Mouse (Mus musculus): ENCODE measurements around the gene Lrrc73.
A peak's percentile ranks its signal among the peaks of the same experiment; 100 is the strongest.

The Lrrc73 gene

GRCm38 (mm10) chr17:46287678-46288095 is 34.4 kb downstream of the Lrrc73 start:
- no peak for DNase-seq (ENCODE audit: low spot score in 2 of 2)

DNA sequence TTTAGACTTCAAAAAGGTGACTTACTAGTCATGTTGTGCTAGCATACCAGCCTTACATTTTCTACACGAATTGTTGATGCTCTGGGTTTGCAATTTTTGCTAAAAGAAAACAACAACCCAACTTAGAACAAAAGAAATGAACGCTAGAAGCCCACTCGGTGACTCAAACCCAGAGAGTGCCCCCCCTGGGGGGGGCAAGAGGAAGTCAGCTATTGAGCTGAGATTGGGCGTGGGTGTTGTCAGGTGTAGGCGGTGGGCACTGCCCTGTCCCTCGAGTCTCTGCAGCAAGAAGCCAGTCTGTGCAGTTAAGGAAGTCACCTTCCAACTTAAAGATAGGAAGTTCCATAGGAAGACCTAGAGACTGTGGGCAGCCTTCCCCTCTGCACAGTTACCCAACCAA is 43.3 kb downstream of the Lrrc73 start:
- no peak for DNase-seq (ENCODE audit: low spot score in 2 of 2)

DNA sequence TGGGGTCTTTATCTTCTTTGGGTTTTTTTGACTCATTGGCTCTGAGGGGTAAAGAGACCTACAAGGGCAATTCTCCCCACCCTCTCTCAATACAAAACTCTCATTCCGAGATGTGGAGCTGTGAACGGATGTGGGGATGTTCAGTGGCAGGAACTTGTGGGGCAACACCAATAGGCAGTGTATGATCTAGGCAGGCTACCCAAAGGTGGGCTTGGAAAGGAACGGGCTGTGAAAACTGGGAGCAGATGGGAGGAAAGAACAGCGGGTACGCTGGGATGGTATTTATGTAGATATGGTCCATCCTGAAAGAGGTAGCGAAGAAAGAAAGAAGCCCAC is 43.7 kb downstream of the Lrrc73 start:
- no peak for DNase-seq (ENCODE audit: low spot score in 2 of 2)

DNA sequence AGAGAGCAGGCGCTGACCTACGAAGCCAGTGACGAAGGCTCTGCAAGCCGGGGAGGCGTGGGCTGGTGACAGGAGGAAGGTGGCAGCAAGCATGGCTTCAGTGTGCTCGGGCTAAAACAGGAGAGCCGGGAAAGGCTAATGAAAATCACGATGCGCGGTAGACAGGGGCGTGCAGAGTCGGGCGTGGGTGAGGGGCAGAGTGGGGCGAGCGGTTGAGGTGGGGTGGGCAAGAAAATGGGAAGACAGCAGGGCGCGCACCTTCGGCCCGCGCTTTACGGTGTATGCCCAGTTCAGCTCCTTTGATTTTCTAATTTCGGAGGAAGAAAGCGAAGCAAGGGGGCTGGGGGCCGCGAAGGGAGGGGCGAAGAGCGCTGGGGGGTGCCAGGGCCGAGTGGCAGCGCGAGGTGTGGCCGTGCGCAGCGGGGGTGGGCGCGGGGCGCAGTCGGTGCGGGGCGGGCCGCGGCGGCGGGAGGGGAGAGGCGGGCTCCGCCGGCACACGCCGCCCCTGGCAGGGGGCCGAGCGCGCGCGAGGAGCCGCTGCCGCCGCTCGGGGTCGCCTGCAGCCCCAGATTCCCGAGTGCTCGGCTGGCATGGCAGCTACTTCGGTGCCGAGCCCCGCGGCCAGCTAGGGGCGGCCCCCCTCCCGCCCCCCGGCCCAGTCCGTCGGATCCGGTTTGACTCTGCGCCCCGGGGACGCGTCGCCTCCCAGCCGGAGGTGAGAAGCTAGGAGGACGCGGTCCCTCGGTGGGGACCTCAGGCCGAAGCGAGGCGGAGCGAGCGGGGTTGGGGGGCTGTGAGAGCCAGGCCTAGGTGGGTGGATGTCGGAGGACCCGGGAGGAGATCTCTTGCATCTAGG is 44.3 kb downstream of the Lrrc73 start, which contains the start of gene Dlk2:
Gene Dlk2, plus strand, starts transcription at position 58 of the 856 bp plus-strand sequence.
- DNase-seq (ENCODE audit: low spot score in 2 of 2), result no peak

- peak; percentile 39 to 44 for DNase-seq (ENCODE audit: low spot score in 2 of 2)
These were observed 45.0 kb downstream of the Lrrc73 start for GRCm38 (mm10) chr17:46298220-46298913.

DNA sequence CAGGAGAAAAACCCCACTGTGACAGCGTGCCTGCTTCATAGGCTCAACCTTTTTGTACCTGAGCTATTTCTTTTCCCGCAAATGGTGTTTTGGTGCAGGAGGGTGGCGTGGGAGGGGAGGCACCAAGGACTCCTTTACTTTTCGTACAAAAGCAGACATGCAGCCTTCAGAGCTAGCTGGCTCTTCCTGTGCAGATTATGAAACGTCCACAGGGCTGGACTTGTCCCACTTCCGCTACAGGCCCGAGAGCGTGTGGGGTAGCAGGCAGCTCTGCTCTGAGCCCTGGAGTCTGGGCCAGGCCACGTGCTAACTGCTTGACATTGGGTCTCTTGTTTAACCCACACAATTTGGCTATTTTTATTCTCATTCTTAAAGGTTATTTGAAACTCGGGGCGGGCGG is 48.6 kb downstream of the Lrrc73 start:
- DNase-seq (ENCODE audit: low spot score in 2 of 2), result no peak

- DNase-seq (ENCODE audit: low spot score in 2 of 2), result no peak
These were observed 50.9 kb downstream of the Lrrc73 start for GRCm38 (mm10) chr17:46304184-46304583.
